Comparison of ENCODE assay signal across 9 mouse cellular contexts in the genomic region with DNA sequence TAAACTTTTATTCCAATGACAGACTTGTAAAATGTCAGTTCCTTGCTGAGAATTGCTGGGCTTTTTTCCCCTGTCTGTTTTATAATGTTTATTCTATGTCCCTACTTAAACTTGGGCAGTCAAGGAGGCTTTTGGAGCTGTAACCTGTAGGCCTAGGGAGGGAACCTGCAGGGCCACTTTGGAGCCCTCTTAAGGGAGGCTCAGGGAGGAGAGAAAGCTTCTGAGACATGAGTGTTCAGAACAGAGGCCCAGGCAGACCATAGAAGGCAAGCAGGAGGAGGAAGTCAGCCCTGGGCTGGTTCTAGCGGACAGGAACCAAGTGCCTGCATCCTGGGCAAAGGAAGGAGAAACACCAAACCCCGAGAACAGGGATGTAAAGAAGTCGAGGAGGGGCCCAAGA. TPM values are rescaled to one million over a fixed set of nuclear protein-coding genes. Genes with fewer than 3 reads are reported as not detected.
A peak's percentile ranks its signal among the peaks of the same experiment; 100 is the strongest.
DNase-seq lines count a peak whose midpoint lies in the region; ATAC-seq and TF ChIP-seq lines count a peak whose summit lies in the region.
"Had no signal": no experiment of that assay in that cellular context is flagged by ENCODE, and none has a peak within 500 bp of the region (broad histone marks: within the 10 kb centered on the region; RNA-seq: fewer than 3 reads in every experiment).

No protein-coding gene starts in this region.

- TF ChIP-seq POLR2A in heart, adult 2 months (IDR thresholded peaks at IDR 0.05; ENCODE audit: insufficient read depth, low read depth, low read length), result no peak

- no peak for TF ChIP-seq CTCF in heart, adult 2 months (IDR thresholded peaks at IDR 0.05)
- no peak for TF ChIP-seq CTCF in liver, postnatal 0 days (IDR thresholded peaks at IDR 0.05; ENCODE audit: low read depth)

- no peak for TF ChIP-seq EP300 in heart, adult 2 months (IDR thresholded peaks at IDR 0.05; ENCODE audit: insufficient read depth, low read depth, low read length)
- TF ChIP-seq EP300 in liver, postnatal 0 days (IDR thresholded peaks at IDR 0.05; ENCODE audit: low read depth), result no peak

- peaks cover under 1% of the 10 kb centered on the region; the same call in 1 of the 2 replicates for H3K79me2 ChIP-seq in heart, adult 2 months (replicated peaks; ENCODE audit: control insufficient read depth, insufficient read depth, low read length)

- no peak for ATAC-seq in liver, postnatal 0 days

- H3K4me1 ChIP-seq in heart, adult 2 months (ENCODE audit: control insufficient read depth, insufficient read depth, low read length), result peaks cover 29% of the 10 kb centered on the region
- peaks cover 52% of the 10 kb centered on the region for H3K4me1 ChIP-seq in liver, postnatal 0 days (ENCODE audit: insufficient read depth)

- no peaks in the 10 kb centered on the region for H3K27me3 ChIP-seq in heart, adult 2 months (ENCODE audit: control insufficient read depth, insufficient read depth, low read length)
- no peaks in the 10 kb centered on the region for H3K27me3 ChIP-seq in liver, postnatal 0 days (ENCODE audit: insufficient read depth, low read length)

- H3K4me2 ChIP-seq in liver, postnatal 0 days (ENCODE audit: low read depth, low read length), result peak overlapping the region; percentile 85

- WGBS in heart, adult 2 months, result 9% methylated on average over 3 of the region's 3 CpGs
- 30% methylated on average over 3 of the region's 3 CpGs for WGBS in liver, postnatal 0 days (ENCODE audit: insufficient replicate concordance)

- no peaks in the 10 kb centered on the region for H3K9me3 ChIP-seq in liver, postnatal 0 days (ENCODE audit: low read length)

- H3K36me3 ChIP-seq in heart, adult 2 months (ENCODE audit: control insufficient read depth, insufficient read depth, low read length), result peaks cover 3% of the 10 kb centered on the region; the same call in 1 of the 2 replicates
- H3K36me3 ChIP-seq in liver, postnatal 0 days (replicated peaks; ENCODE audit: insufficient read depth, low read length), result no peaks in the 10 kb centered on the region; the same call in 1 of the 2 replicates

- peak overlapping the region; percentile 34 for H3K9ac ChIP-seq in heart, adult 2 months (ENCODE audit: low read depth, low read length)
- peak overlapping the region; percentile 70 for H3K9ac ChIP-seq in liver, postnatal 0 days (replicated peaks)

- H3K27ac ChIP-seq in heart, adult 2 months, result peak overlapping the region; percentile 81
- H3K27ac ChIP-seq in liver, postnatal 0 days (ENCODE audit: low read depth), result peak overlapping the region; percentile 98

- DNase-seq in heart, adult 2 months, result peak; percentile 55
- no peak for DNase-seq in heart, postnatal 25 days (ENCODE audit: low spot score)
- DNase-seq in spleen, postnatal 36 days (ENCODE audit: low spot score in 2 of 2), result peak; percentile 56 to 68
- no peak for DNase-seq in spleen, postnatal 4 days (ENCODE audit: low spot score in 2 of 2)
- no peak for DNase-seq in liver, postnatal 0 days
- peak; percentile 66 for DNase-seq in thymus, postnatal 25 days
- DNase-seq in cerebellum, postnatal 10 days, result no peak
- DNase-seq in MN1 (ENCODE audit: low spot score), result no peak
- DNase-seq: gastrocnemius, postnatal 10 days had no signal

- peak overlapping the region; percentile 15 for H3K4me3 ChIP-seq in heart, adult 2 months
- peak overlapping the region; percentile 60 for H3K4me3 ChIP-seq in liver, postnatal 0 days (ENCODE audit: low read depth, low read length)

- intact Hi-C loops in heart, adult 2 months (cut with DNase I), result loop anchor here (2.0 to 5.0 kb wide), 2 partner anchors 32 to 38 kb away; no protein-coding TSS in a partner anchor
- intact Hi-C loops in heart, postnatal 25 days (cut with DNase I), result no loop called here

RNA-seq across cellular contexts. Expression of a gene that starts 56.3 kb away (rescaled TPM):
- 10 to 100 TPM; 63.5 to 75.5 TPM for total RNA-seq in heart, adult 2 months (2021)
- 32.9 and 44.2 TPM in 2 replicates for polyA plus RNA-seq in heart, adult 2 months (2012; rRNA removed)
- 10 to 100 TPM; 81.3 to 98.0 TPM for total RNA-seq in heart, postnatal 25 days (2021)
- 21.9 and 22.7 TPM in 2 replicates for polyA plus RNA-seq in liver, postnatal 0 days (2015; fragmentation: Nextera tagmentation; extraction: Ambion mirVana)

Comparison
In these comparisons a context has a peak if more than half of its experiments do, and no peak if none do; other contexts are left out.
1. DNase-seq: peak in heart, adult 2 months (2 of 2), spleen, postnatal 36 days (2 of 2) and thymus, postnatal 25 days (single experiment); none in heart, postnatal 25 days (single experiment), spleen, postnatal 4 days (0 of 2), liver, postnatal 0 days (single experiment), cerebellum, postnatal 10 days (0 of 2) and MN1 (single experiment).